Mouse (Mus musculus): Measurements from ENCODE around the gene Snhg11. TPM values are rescaled to one million over a fixed set of nuclear protein-coding genes. Genes with fewer than 3 reads are reported as not detected.

Snhg11 gene
- total and polyA plus RNA-seq, 3 experiments, result 0.22 TPM; not detected in 2

DNA sequence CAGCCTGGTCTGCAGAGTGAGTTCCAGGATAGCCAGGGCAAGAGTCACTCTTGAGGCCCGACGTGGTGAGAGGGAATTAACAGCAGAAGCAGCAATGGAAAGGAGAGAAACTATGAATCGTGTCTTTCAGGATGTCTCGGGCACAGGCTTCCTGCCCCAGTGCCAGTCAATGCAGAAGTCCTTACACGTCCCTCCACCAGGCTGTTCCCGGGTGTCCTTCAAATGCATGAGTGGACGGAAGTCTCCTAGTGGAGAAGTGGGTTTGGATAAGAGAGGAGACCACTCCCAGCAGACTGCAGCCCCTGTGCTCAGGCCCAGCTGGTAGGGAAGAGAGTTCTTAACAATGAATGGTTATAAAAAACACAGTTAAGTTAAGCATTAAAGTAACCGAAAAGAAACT lies 7.1 kb upstream of the Snhg11 start:
- Histone ChIP-seq H3K27me3 (ENCODE audit: insufficient read depth, low read length) (peaks cover 38% of the 10 kb centered on the region), H3K4me3 (ENCODE audit: low read depth, low read length) (no peak overlapping the region), H3K36me3 (replicated peaks) (no peaks in the 10 kb centered on the region), H3K4me1 (ENCODE audit: insufficient read depth, low read depth, low read length) (peaks cover 6% of the 10 kb centered on the region), H3K9me3 (replicated peaks) (no peaks in the 10 kb centered on the region)
- DNase-seq (ENCODE audit: low spot score) (no peak), ATAC-seq (ENCODE audit: extremely low read depth, insufficient number of reproducible peaks, low FRiP score, poor library complexity, severe bottlenecking) (no peak)
- no peak for TF ChIP-seq CTCF (IDR thresholded peaks at IDR 0.05; ENCODE audit: low read depth, low read length)
- no peak for TF ChIP-seq GATA2 (IDR thresholded peaks at IDR 0.05; ENCODE audit: borderline replicate concordance, low read depth, low read length)
- no peak for TF ChIP-seq GATA1 (IDR thresholded peaks at IDR 0.05; ENCODE audit: borderline replicate concordance, low read length)
- TF ChIP-seq POLR2AphosphoS5 (IDR thresholded peaks at IDR 0.05; ENCODE audit: insufficient replicate concordance, low read depth, low read length), result no peak
- TF ChIP-seq TAL1 (conservative IDR thresholded peaks at IDR 0.05; ENCODE audit: low read depth, low read length), result no peak

GRCm38 (mm10) chr2:158369474-158370172 lies 5.8 kb upstream of the Snhg11 start:
- Histone ChIP-seq H3K9me3 (replicated peaks) (no peaks in the 10 kb centered on the region), H3K27me3 (ENCODE audit: insufficient read depth, low read length) (peaks cover 49% of the 10 kb centered on the region), H3K4me1 (ENCODE audit: insufficient read depth, low read depth, low read length) (peaks cover 11% of the 10 kb centered on the region), H3K36me3 (replicated peaks) (no peaks in the 10 kb centered on the region), H3K4me3 (ENCODE audit: low read depth, low read length) (no peak overlapping the region)
- ATAC-seq (ENCODE audit: extremely low read depth, insufficient number of reproducible peaks, low FRiP score, poor library complexity, severe bottlenecking) (no peak), DNase-seq (ENCODE audit: low spot score) (no peak)
- TF ChIP-seq TAL1 (conservative IDR thresholded peaks at IDR 0.05; ENCODE audit: low read depth, low read length) (no peak), GATA2 (IDR thresholded peaks at IDR 0.05; ENCODE audit: borderline replicate concordance, low read depth, low read length) (no peak), CTCF (IDR thresholded peaks at IDR 0.05; ENCODE audit: low read depth, low read length) (no peak), GATA1 (IDR thresholded peaks at IDR 0.05; ENCODE audit: borderline replicate concordance, low read length) (no peak), POLR2AphosphoS5 (IDR thresholded peaks at IDR 0.05; ENCODE audit: insufficient replicate concordance, low read depth, low read length) (no peak)

DNA sequence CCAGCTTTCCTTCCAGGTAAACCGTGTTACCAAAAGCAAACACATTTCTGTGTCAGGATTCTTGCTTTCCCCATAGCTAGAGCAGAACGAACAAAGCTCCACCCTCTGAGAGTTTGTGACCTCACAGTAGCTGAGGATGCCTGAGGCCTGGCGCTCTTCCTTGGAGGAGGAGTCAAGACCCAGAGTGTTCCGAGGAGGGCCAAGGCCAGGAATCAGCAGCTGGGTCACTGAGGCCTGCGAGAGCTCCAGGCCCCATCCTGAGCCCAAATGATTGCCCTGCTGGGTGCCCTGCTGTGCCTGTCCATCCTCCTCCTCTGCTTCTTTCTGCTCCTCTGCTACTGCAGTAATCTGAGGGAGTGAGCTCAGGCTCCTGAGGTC lies 5.3 kb upstream of the Snhg11 start:
- ATAC-seq (ENCODE audit: extremely low read depth, insufficient number of reproducible peaks, low FRiP score, poor library complexity, severe bottlenecking) (no peak), DNase-seq (ENCODE audit: low spot score) (no peak)
- no peaks in the 10 kb centered on the region for H3K9me3 ChIP-seq (replicated peaks)
- no peaks in the 10 kb centered on the region for H3K36me3 ChIP-seq (replicated peaks)
- no peak overlapping the region for H3K4me3 ChIP-seq (ENCODE audit: low read depth, low read length)
- peaks cover 11% of the 10 kb centered on the region for H3K4me1 ChIP-seq (ENCODE audit: insufficient read depth, low read depth, low read length)
- peaks cover 47% of the 10 kb centered on the region for H3K27me3 ChIP-seq (ENCODE audit: insufficient read depth, low read length)
- TF ChIP-seq POLR2AphosphoS5 (IDR thresholded peaks at IDR 0.05; ENCODE audit: insufficient replicate concordance, low read depth, low read length), result no peak
- no peak for TF ChIP-seq GATA2 (IDR thresholded peaks at IDR 0.05; ENCODE audit: borderline replicate concordance, low read depth, low read length)
- no peak for TF ChIP-seq GATA1 (IDR thresholded peaks at IDR 0.05; ENCODE audit: borderline replicate concordance, low read length)
- no peak for TF ChIP-seq CTCF (IDR thresholded peaks at IDR 0.05; ENCODE audit: low read depth, low read length)
- TF ChIP-seq TAL1 (conservative IDR thresholded peaks at IDR 0.05; ENCODE audit: low read depth, low read length), result no peak

DNA sequence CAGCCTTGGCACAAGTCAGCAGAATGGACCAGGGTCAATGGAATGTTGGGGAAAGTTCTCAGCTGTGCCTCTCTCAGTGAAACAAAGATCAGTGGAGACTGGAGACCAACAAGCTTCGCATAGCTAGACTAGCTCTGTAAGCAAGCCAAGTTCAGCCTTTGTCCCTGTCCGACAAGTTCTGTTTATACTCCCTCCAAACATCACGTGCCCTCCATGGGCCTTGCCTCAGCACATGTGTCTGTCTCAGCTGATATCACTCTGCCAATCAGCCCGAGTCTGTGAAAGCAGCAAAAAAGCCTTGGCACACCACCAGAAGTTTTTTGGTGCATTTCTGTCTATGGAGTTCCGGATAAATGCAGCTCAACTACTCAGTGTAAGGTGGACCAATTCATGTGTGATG lies 2.4 kb upstream of the Snhg11 start:
- DNase-seq (ENCODE audit: low spot score), result no peak
- H3K4me1 ChIP-seq (ENCODE audit: insufficient read depth, low read depth, low read length), result peaks cover 11% of the 10 kb centered on the region
- no peak; the same call in 1 of the 2 replicates for ATAC-seq (ENCODE audit: extremely low read depth, insufficient number of reproducible peaks, low FRiP score, poor library complexity, severe bottlenecking)
- H3K27me3 ChIP-seq (ENCODE audit: insufficient read depth, low read length), result peaks cover 55% of the 10 kb centered on the region
- H3K36me3 ChIP-seq (replicated peaks), result no peaks in the 10 kb centered on the region
- no peaks in the 10 kb centered on the region for H3K9me3 ChIP-seq (replicated peaks)
- H3K4me3 ChIP-seq (ENCODE audit: low read depth, low read length), result no peak overlapping the region
- TF ChIP-seq CTCF (IDR thresholded peaks at IDR 0.05; ENCODE audit: low read depth, low read length) (no peak), POLR2AphosphoS5 (IDR thresholded peaks at IDR 0.05; ENCODE audit: insufficient replicate concordance, low read depth, low read length) (no peak), TAL1 (conservative IDR thresholded peaks at IDR 0.05; ENCODE audit: low read depth, low read length) (no peak), GATA1 (IDR thresholded peaks at IDR 0.05; ENCODE audit: borderline replicate concordance, low read length) (no peak), GATA2 (IDR thresholded peaks at IDR 0.05; ENCODE audit: borderline replicate concordance, low read depth, low read length) (no peak)

DNA sequence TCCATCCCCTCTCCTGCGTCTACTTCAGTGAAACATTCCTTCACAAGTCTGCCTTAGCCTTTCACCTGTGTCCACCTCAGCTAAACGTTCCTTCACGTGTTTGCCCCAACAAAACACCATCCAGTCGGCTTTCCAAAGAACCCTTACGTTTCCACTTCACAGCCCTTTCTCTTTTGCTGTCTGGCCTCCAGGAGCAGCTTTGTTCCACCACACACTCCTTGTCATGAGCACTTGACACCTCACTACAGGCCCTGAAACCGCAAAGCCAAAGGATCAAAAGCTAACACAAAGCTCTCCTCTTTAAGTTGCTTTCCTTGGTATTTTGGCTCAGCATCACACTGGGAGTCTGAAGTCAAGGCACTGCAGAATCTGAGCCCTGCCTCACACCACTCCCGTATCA lies 1.9 kb upstream of the Snhg11 start:
- Histone ChIP-seq H3K9me3 (replicated peaks) (no peaks in the 10 kb centered on the region), H3K27me3 (ENCODE audit: insufficient read depth, low read length) (peaks cover 57% of the 10 kb centered on the region), H3K4me3 (ENCODE audit: low read depth, low read length) (no peak overlapping the region), H3K36me3 (replicated peaks) (no peaks in the 10 kb centered on the region), H3K4me1 (ENCODE audit: insufficient read depth, low read depth, low read length) (peaks cover 11% of the 10 kb centered on the region)
- DNase-seq (ENCODE audit: low spot score) (no peak), ATAC-seq (ENCODE audit: extremely low read depth, insufficient number of reproducible peaks, low FRiP score, poor library complexity, severe bottlenecking) (no peak)
- no peak for TF ChIP-seq POLR2AphosphoS5 (IDR thresholded peaks at IDR 0.05; ENCODE audit: insufficient replicate concordance, low read depth, low read length)
- TF ChIP-seq CTCF (IDR thresholded peaks at IDR 0.05; ENCODE audit: low read depth, low read length), result no peak
- TF ChIP-seq GATA2 (IDR thresholded peaks at IDR 0.05; ENCODE audit: borderline replicate concordance, low read depth, low read length), result no peak
- no peak for TF ChIP-seq TAL1 (conservative IDR thresholded peaks at IDR 0.05; ENCODE audit: low read depth, low read length)
- no peak for TF ChIP-seq GATA1 (IDR thresholded peaks at IDR 0.05; ENCODE audit: borderline replicate concordance, low read length)

DNA sequence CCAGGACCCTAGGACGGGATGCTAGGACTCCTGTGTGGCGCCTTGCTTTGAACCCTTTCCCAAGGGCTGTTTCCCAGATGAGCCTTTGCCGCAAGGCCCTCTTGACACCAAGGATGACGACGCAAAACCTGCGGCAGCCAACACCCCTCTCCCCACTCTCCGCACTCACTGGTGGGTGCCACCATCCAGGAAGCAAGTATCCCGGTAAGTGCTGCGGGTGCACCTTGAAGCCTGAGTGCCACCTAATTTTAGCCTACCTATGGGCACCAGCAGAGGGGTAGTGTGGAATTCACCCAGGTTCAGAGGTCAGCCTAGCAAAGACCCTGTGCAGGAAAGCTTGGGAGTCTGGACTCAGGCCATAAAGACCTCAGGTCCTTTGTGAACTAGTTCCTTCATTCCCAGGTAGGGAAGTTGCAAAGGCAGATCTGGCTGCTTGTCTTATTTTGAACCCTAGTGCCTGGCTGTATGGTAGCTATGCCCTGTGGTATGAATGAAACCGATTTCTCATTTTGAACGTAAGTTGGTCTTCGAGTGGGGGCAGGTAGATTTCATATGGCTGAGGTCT lies 767 bp downstream of the Snhg11 start:
- Histone ChIP-seq H3K4me1 (ENCODE audit: insufficient read depth, low read depth, low read length) (peaks cover 11% of the 10 kb centered on the region), H3K9me3 (replicated peaks) (no peaks in the 10 kb centered on the region), H3K36me3 (replicated peaks) (no peaks in the 10 kb centered on the region), H3K4me3 (ENCODE audit: low read depth, low read length) (no peak overlapping the region), H3K27me3 (ENCODE audit: insufficient read depth, low read length) (peaks cover 53% of the 10 kb centered on the region)
- no peak for TF ChIP-seq CTCF (IDR thresholded peaks at IDR 0.05; ENCODE audit: low read depth, low read length)
- no peak for TF ChIP-seq GATA2 (IDR thresholded peaks at IDR 0.05; ENCODE audit: borderline replicate concordance, low read depth, low read length)
- TF ChIP-seq POLR2AphosphoS5 (IDR thresholded peaks at IDR 0.05; ENCODE audit: insufficient replicate concordance, low read depth, low read length), result no peak
- TF ChIP-seq TAL1 (conservative IDR thresholded peaks at IDR 0.05; ENCODE audit: low read depth, low read length), result no peak
- TF ChIP-seq GATA1 (IDR thresholded peaks at IDR 0.05; ENCODE audit: borderline replicate concordance, low read length), result no peak
- ATAC-seq (ENCODE audit: extremely low read depth, insufficient number of reproducible peaks, low FRiP score, poor library complexity, severe bottlenecking) (no peak), DNase-seq (ENCODE audit: low spot score) (no peak)
